Mouse (Mus musculus): Measurements from ENCODE around the gene Pip4k2b. TPM values are rescaled to one million over a fixed set of nuclear protein-coding genes. Genes with fewer than 3 reads are reported as not detected.

Gene Pip4k2b
- total and polyA plus RNA-seq, 3 experiments: 23.3 to 44.0 (median 30.8) TPM

DNA sequence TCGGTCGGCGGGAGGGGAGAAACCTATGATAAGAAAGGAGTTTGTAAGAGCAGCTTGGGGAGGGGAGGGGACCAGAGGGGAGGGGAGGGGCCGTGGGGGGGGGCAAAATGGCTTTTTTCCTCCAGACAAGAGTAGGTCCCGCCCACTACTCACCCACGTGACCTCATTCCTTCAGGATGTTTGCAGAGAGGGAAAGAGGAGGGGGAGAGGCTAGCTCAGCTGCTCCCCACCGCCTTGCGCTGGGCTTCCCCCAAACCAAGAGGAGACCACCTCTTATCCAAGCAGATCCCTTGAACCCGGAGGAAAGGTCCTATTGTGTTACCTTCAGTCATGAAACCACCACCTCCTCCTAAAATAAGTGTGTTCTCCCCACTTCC lies 44.9 kb downstream of the Pip4k2b start:
- peak overlapping the region; percentile 69 for H3K27ac ChIP-seq (ENCODE audit: insufficient read depth, low read depth)
- dilution Hi-C loops (cut with MboI; ENCODE audit: extremely low pct_ligation_motif_present, extremely low pct_unique_long_range_greater_than_20kb, low sequenced_read_pairs): no loop called here
- H3K9ac ChIP-seq (ENCODE audit: insufficient read depth, low read depth): peak overlapping the region; percentile 84
- H3K27me3 ChIP-seq (replicated peaks): peaks cover 21% of the 10 kb centered on the region
- DNase-seq (ENCODE audit: extremely low read depth): peak; percentile 76
- peaks cover 14% of the 10 kb centered on the region for H3K79me2 ChIP-seq (replicated peaks; ENCODE audit: control insufficient read depth, extremely low read depth, insufficient read depth, poor library complexity, severe bottlenecking)
- H3K4me1 ChIP-seq (ENCODE audit: control insufficient read depth in 1 of 2, insufficient read depth in 2 of 2): peaks cover 9 to 45% of the 10 kb centered on the region in 2 experiments
- peaks cover 2 to 13% of the 10 kb centered on the region in 2 experiments for H3K36me3 ChIP-seq (replicated peaks in 1 of 2; ENCODE audit: control insufficient read depth in 1 of 2, insufficient read depth in 1 of 2, low read length in 1 of 2)
- no peak for TF ChIP-seq RCOR1 (conservative IDR thresholded peaks at IDR 0.05; ENCODE audit: low read depth, low read length)
- TF ChIP-seq USF1 (IDR thresholded peaks at IDR 0.05; ENCODE audit: low read depth, low read length): peak; percentile 89
- no peak for TF ChIP-seq GABPA (IDR thresholded peaks at IDR 0.05; ENCODE audit: insufficient replicate concordance, low read depth, low read length)
- TF ChIP-seq ZNF384 (IDR thresholded peaks at IDR 0.05; ENCODE audit: low read depth, low read length): no peak
- no peak for TF ChIP-seq SIN3A (IDR thresholded peaks at IDR 0.05; ENCODE audit: low read length)
- peak; percentile 57; the same call in 1 of the 2 replicates for TF ChIP-seq MAX (IDR thresholded peaks at IDR 0.05; ENCODE audit: low read length)
- TF ChIP-seq CHD2 (IDR thresholded peaks at IDR 0.05; ENCODE audit: low read length): 0 out of 2 replicates have a peak, but pooled peaks have one; percentile 39
- TF ChIP-seq JUN (IDR thresholded peaks at IDR 0.05; ENCODE audit: insufficient read depth, low read depth, low read length): no peak
- TF ChIP-seq MAFK (IDR thresholded peaks at IDR 0.05; ENCODE audit: insufficient replicate concordance, low read length): no peak
- no peak for TF ChIP-seq MXI1 (IDR thresholded peaks at IDR 0.05; ENCODE audit: low read depth, low read length)
- TF ChIP-seq MAZ (IDR thresholded peaks at IDR 0.05; ENCODE audit: low read depth, low read length): peak; percentile 47
- TF ChIP-seq POLR2A (IDR thresholded peaks at IDR 0.05; ENCODE audit: low read depth, low read length): no peak
- TF ChIP-seq BHLHE40 (IDR thresholded peaks at IDR 0.05; ENCODE audit: low read depth, low read length): peak; percentile 74
- no peak; the same call in 1 of the 2 replicates for TF ChIP-seq HCFC1 (IDR thresholded peaks at IDR 0.05; ENCODE audit: low read depth, low read length)
- peak; percentile 84 for TF ChIP-seq USF2 (conservative IDR thresholded peaks at IDR 0.05; ENCODE audit: low read depth, low read length)
- in situ Hi-C loops (cut with MboI; ENCODE audit: low pct_ligation_motif_present, low pct_unique_long_range_greater_than_20kb, low sequenced_read_pairs): loop anchor here (5.0 kb wide), 2 partner anchors 38 to 67 kb away; no protein-coding TSS in a partner anchor
- peak overlapping the region; percentile 46 for H3K4me2 ChIP-seq (ENCODE audit: insufficient read depth, low read depth, poor library complexity, severe bottlenecking)
- H3K4me3 ChIP-seq (replicated peaks in 1 of 3; ENCODE audit: low read depth in 2 of 3, low read length in 2 of 3, poor library complexity in 1 of 3): peak overlapping the region; percentile 66 to 71 (median 71)
- H3K9me3 ChIP-seq (replicated peaks; ENCODE audit: low read length): no peaks in the 10 kb centered on the region

DNA sequence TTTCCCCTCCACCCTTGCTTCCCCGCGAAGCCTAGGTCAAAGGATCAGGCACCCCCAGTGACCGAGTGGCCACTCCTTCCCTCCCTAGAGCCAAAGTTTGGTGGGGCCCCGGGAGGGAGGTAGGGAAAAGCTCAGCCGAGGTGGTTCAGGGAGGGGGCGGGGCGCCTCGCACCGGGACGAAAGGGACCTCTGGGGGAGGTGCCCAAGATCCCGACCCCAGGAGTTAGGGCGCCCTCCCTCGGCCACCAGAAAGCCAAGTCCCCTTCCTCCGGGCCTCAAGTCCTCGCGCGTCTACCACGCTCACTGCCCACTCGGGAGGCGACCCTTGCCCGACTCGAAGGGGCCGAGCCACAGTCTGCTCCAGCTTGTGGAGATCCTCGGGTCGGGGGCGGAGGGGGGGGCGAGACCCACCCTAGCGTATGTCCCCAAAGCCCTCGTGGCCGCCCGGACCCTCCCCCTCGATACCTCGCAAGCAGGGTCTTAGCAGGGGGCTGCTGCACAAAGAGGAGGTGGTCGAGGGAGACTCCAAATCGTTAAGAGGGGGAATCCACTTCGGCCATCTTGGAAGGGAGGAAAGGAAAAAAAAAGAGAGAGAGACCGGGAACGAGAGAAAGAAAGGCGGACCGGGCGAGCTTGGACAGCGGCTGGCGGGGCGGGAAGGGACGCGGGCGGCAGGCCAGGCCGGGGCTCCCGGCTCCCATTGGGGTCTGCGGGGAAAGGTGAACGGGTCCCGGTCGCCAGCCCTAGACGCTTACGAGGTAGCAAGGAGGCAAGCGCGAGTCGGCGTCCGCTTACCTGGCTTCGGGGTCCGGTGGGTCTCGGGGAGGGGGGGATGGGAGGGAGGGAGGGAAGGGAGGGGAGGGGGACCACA lies 45.5 kb downstream of the Pip4k2b start:
- Histone ChIP-seq H3K27me3 (replicated peaks) (peaks cover 21% of the 10 kb centered on the region), H3K4me1 (ENCODE audit: control insufficient read depth in 1 of 2, insufficient read depth in 2 of 2) (peaks cover 9 to 40% of the 10 kb centered on the region in 2 experiments), H3K36me3 (replicated peaks in 1 of 2; ENCODE audit: control insufficient read depth in 1 of 2, insufficient read depth in 1 of 2, low read length in 1 of 2) (peaks cover 2 to 11% of the 10 kb centered on the region in 2 experiments), H3K79me2 (replicated peaks; ENCODE audit: control insufficient read depth, extremely low read depth, insufficient read depth, poor library complexity, severe bottlenecking) (peaks cover 7% of the 10 kb centered on the region), H3K9me3 (replicated peaks; ENCODE audit: low read length) (no peaks in the 10 kb centered on the region), H3K9ac (ENCODE audit: insufficient read depth, low read depth) (peak overlapping the region; percentile 84), H3K27ac (ENCODE audit: insufficient read depth, low read depth) (peak overlapping the region; percentile 16; the same call in 1 of the 2 replicates), H3K4me3 (replicated peaks in 1 of 3; ENCODE audit: low read depth in 2 of 3, low read length in 2 of 3, poor library complexity in 1 of 3) (peak overlapping the region; percentile 66 to 83 (median 72)), H3K4me2 (ENCODE audit: insufficient read depth, low read depth, poor library complexity, severe bottlenecking) (peak overlapping the region; percentile 46)
- in situ Hi-C loops (cut with MboI; ENCODE audit: low pct_ligation_motif_present, low pct_unique_long_range_greater_than_20kb, low sequenced_read_pairs): loop anchor here (5.0 kb wide), 1 partner anchor 67 kb away; no protein-coding TSS in a partner anchor
- no peak for DNase-seq (ENCODE audit: extremely low read depth)
- TF ChIP-seq IRF4 (IDR thresholded peaks at IDR 0.05; ENCODE audit: low read depth, low read length) (peak; percentile 31; the same call in 1 of the 2 replicates), BHLHE40 (IDR thresholded peaks at IDR 0.05; ENCODE audit: low read depth, low read length) (0 out of 2 replicates have a peak, but pooled peaks have one; percentile 23), SMC3 (IDR thresholded peaks at IDR 0.05; ENCODE audit: low read depth, low read length) (peak; percentile 45; the same call in 1 of the 2 replicates), CHD2 (IDR thresholded peaks at IDR 0.05; ENCODE audit: low read length) (peak; percentile 75; the same call in 1 of the 2 replicates), ZC3H11A (IDR thresholded peaks at IDR 0.05; ENCODE audit: low read depth, low read length) (no peak), CHD1 (IDR thresholded peaks at IDR 0.05; ENCODE audit: low read depth, low read length) (no peak), UBTF (IDR thresholded peaks at IDR 0.05; ENCODE audit: low read depth, low read length) (peak; percentile 88), CTCF (conservative IDR thresholded peaks at IDR 0.05 in 1 of 2, IDR thresholded peaks at IDR 0.05 in 1 of 2; ENCODE audit: low read depth in 2 of 2, low read length in 2 of 2) (peak in 1 of 2 experiments; percentile 70; a peak in 2 of 4 replicates), RAD21 (IDR thresholded peaks at IDR 0.05; ENCODE audit: low read depth, low read length) (peak; percentile 35), POLR2A (IDR thresholded peaks at IDR 0.05; ENCODE audit: low read depth, low read length) (peak; percentile 29; the same call in 1 of the 2 replicates), MAFK (IDR thresholded peaks at IDR 0.05; ENCODE audit: insufficient replicate concordance, low read length) (no peak), GABPA (IDR thresholded peaks at IDR 0.05; ENCODE audit: insufficient replicate concordance, low read depth, low read length) (no peak), TCF12 (IDR thresholded peaks at IDR 0.05; ENCODE audit: low read depth, low read length) (no peak), NELFE (IDR thresholded peaks at IDR 0.05; ENCODE audit: low read depth, low read length) (no peak; the same call in 1 of the 2 replicates), SIN3A (IDR thresholded peaks at IDR 0.05; ENCODE audit: low read length) (peak; percentile 21; the same call in 1 of the 2 replicates)
- dilution Hi-C loops (cut with MboI; ENCODE audit: extremely low pct_ligation_motif_present, extremely low pct_unique_long_range_greater_than_20kb, low sequenced_read_pairs): no loop called here
